Mouse (Mus musculus) heart, postnatal 4 days (tissue): Measurements from ENCODE around the gene Ybey. TPM values are rescaled to one million over a fixed set of nuclear protein-coding genes. Genes with fewer than 3 reads are reported as not detected.

ENCODE experiments used
- DNase-seq: peaks from one replicate; pipeline ENCODE4 v3.0.0; 2021
- total RNA-seq, 2 experiments: library from RNA; stranded (reverse); gene quantifications; 2 replicates each; pipeline ENCODE4 v1.2.3; 2021

Gene Ybey
- total RNA-seq: 1 to 10 TPM; 3.2 TPM

DNA sequence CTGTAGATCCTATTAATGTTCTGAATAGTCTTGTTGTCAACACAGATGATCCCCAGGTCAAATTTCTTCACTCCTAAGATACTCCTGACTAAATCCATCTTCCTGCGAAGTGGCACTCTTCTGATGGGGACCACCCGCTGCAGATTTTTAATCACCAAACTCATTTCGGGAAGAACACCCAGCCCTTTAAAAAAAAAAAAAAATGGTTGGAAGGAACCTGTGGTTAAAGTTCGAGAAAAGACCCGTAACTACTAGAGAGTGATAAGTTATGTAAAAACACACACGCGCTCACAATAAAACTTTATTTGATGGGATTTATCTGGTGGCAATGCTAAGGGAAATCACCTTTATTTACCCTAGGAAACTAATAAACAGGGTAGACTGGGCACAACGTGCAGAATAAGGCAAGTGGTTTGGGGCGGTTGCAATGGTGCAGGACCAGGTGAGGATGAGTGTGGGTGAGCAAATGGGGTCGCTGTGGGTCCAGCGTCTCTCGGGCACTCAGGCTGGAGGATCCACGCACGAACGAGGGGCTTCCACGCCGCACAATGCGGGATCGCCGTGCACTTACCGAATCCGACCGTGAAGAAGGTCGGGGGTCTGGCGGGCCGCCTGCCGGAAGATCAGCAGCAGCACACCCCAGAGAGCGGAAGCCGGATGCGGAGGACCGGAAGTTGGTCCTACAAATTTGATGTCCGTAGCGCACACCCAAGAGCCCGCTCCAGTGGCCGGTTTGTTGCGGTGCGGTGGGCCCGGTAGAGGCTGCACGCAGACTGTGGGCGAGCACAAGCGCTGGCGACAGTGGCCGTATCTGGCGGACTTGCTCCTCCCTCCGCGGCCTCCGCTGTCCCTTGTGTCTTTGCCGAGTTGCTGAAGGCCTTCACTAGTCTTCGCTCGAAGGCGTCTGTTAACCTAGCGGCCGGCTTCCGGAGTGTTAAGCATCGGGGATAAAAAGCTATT, at the start of gene Ybey, which contains the start of gene Mcm3ap:
Gene Ybey, minus strand, starts transcription at position 912 of the 960 bp plus-strand sequence.
Gene Mcm3ap, plus strand, starts transcription at position 725 of the 960 bp plus-strand sequence.
- DNase-seq: peak; percentile 91

DNA sequence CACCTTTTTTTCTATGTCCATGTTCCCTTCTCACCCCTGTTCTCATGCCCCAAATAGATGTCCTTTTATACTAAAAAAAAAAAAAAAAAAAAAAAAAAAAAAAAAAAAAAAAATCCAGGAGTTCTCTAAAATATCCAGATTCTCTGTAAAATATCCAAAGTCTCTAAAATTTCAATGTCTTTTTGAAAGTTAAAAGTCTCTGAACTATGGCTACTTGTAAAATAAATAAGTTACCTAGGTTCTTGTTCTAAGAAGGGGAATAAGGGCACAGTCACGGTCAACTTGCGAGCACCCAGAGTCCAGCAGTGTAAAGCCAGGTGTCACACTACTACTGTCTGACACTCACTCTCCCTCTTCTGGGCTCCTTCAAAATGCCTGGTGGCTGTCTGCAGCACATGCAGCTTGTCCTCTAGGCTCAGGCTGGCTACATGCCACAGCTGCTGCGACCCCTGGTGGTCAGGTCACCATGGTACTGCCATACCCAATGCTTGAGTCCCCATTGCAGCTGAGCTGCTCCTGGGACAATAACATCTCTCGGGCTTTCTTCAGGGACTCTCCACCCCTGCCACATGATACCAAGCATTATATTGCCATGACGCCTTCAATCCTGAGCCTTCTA, 44.2 kb upstream of the Ybey start:
- DNase-seq: peak; percentile 95

DNA sequence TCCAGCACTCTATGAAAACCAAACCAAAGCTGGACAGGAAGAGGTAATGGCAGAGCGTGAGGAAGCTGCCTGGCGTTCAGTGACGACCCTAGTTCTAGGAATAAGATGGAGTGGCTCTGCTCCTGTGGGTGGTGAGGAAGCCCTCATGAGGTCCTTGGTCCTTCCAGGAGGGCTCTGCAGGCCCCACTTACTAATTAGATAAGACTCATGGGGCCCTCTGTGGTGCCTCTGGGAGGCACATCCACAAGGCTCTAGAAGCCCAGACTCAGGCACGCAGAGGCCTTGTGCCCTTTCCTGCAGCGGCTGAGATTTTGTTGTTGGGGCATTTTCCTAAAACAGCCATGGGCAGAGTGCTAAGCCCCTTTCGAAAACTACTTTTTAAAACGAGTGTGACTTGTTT, 37.0 kb upstream of the Ybey start:
- DNase-seq: no peak

DNA sequence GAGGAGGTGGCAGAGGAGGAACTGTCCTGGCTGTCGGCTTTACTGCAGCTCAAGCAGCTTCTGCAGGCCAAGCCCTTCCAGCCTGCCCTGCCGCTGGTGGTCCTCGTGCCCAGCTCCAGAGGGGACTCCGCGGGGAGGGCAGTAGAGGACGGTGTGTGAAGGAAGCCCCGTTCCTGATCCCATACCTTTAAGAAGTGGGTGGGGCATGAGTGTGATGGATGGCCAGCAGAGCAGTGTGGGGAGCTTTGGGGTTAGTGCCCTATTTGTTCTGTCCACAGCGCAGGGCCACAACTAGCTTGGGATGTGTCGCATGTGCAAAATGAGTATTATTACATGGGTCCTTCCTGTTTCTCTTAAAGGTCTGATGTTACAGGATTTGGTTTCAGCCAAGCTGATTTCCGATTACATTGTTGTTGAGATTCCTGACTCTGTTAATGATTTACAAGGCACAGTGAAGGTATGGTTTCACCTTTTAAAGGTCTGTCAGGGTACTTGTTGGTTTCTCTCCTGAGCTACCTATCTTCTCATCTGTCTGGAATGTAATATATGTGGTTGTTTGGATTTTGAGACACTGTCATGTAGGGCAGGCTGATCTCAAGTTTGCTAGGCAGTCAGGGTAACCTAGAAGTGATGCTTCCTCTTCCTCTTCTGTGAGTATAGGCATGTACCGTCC, 35.5 kb upstream of the Ybey start:
- DNase-seq: no peak

DNA sequence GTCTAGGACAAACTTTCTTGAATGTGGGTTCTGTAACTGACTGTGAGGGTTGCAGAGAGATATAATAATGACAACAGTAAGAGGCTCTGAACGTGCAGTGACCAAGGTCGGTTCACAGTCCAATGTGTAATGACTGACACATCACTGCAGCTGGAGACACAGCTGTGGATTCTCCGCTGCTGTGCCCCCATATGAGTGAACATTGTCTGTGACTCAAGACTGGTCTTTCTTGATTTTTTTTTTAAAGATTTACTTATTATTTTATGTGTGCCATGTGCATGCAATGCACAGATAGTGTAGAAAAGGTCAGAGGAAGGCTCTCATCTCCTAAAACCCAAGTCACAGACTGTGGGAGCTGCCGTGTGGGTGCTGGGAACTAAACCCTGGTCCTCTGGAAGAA, 28.6 kb upstream of the Ybey start:
- no peak for DNase-seq

DNA sequence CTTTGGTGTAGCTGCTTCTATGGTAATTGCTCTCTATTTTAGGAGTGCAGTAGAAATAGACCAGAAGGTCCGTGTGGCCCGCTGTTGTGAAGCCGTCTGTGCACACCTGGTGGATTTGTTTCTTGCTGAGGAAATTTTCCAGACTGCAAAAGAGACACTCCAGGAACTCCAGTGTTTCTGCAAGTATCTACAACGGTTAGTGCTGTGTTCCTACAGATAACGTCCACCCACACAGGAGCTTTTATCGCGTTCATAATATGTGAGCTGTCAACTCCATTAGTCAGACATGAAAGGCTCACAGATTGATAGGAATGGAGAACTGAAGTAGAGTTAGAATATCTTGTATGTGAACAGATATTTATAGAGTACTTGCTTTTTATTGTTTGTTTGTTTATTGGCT, 27.5 kb upstream of the Ybey start:
- DNase-seq: peak; percentile 20

DNA sequence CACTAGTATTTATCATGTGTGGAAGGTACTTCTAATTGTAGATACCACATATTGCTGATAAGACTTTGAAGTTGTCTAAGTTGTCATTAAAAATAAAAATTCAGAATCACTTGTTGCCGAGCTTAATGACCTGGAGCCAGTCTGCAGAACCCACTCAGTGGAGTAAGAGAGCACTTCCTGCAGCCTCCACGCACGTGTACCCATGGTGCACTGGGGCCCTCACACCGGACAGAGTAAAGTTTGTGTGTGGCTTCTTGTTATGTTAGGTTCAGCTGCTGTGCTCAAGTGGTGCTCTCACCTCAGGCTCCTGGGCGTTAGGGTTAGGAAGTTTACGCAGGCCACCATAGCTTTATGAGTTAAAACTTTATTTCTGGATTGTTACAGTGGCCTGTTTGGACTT, 26.6 kb upstream of the Ybey start:
- DNase-seq: no peak

DNA sequence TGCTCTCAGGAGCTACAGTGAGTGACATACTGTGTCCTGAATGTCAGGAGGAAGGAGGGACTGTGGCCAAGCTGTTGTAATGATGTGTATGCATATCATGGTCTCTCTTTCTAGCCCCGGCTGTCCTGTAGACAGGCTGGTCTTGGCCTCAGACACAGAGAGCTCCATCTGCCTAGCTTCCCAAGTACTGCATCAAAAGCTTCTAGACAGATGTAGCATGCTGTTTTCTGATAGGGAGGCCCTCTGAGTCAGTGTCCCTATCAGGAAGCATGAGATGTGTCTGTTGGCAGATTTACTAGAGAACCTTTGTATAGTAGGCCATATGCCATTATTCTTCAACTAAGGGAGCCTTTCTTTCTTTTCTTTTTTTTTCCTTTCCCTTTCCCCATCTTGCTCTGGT, 24.6 kb upstream of the Ybey start:
- DNase-seq: no peak

DNA sequence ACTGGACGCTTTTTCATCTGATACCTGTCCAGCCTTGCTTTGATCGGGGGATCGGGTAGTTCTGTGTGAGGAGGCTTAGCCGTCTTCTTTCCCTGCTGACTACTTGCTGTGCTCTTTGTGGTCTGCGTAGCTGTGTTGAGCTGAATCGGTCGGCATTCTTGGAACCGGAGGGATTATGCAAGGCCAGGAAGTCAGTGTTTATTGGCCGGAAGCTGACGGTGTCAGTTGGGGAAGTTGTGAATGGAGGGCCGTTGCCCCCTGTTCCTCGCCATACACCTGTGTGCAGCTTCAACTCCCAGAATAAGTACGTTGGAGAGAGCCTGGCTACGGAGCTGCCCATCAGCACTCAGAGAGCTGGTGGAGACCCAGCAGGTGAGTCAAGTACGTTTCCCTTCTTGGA, 20.3 kb upstream of the Ybey start:
- no peak for DNase-seq

DNA sequence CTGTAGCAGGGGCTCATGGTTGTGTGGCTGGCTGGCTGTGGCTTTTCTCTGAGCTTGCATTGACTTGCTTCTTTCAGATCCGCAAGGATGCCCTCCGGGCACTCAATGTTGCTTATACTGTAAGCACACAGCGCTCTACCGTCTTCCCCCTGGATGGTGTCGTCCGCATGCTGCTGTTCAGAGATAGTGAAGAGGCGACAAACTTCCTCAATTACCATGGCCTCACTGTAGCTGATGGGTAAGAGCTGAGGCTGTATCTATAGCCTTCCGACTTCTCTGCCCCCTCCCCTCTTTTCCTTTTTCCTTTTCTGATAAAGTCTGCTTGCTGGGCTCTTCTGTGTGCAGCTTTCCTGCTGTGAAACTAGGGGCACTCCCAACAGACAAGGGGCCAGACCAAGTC, 19.4 kb upstream of the Ybey start:
- DNase-seq: no peak

DNA sequence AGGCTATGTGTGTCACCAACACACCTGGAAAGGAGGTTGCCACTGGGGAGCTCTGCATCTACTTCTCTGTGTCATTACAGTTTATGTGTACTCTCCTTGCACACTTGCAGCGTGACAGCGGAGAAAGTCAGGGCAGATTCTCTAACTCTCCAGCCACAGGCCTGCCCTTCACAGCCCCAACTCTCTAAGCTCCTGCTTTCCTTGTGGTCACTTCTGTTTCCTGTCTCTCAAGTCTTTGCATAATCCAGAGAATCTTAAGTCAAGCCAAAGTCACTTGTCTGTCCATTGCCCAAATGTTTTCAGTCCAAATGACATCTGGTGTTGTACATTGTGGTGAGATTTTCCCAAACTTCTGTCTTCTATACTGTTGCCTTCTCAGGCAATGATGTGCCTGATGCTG, 17.4 kb upstream of the Ybey start:
- DNase-seq: no peak

DNA sequence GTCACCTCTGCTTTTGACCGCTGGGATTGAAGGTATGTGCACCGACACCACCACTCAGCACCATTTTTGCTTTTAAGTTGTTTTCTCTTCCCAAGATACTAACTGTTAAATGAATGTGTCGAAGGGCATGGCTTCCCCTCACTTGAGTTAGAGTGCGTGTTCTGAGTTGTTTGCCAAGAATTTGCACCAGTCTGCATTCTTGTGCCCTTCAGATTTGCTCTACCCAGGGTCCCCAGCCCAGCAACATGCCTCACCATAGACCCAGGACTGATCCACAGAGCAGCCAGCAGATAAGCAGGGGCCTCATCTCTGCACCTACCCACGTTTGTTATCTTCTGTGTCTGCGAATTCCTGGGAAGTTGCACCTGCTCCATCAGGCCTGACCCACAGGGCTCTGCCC, 12.6 kb upstream of the Ybey start:
- DNase-seq: no peak

DNA sequence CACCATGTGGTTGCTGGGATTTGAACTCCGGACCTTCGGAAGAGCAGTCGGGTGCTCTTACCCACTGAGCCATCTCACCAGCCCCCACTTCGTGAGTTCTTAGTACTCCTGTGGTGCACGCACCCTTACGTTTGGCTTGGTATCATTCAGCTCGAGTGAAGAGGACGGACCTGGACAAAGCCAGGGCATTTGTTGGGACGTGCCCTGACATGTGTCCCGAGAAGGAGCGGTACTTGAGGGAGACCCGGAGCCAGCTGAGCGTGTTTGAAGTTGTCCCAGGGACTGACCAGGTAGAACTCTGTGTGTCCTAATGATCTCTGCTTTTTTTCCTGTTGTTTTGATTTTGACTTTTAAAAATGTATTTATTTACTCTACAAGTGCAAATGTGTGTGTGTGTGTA, 11.9 kb upstream of the Ybey start:
- no peak for DNase-seq

DNA sequence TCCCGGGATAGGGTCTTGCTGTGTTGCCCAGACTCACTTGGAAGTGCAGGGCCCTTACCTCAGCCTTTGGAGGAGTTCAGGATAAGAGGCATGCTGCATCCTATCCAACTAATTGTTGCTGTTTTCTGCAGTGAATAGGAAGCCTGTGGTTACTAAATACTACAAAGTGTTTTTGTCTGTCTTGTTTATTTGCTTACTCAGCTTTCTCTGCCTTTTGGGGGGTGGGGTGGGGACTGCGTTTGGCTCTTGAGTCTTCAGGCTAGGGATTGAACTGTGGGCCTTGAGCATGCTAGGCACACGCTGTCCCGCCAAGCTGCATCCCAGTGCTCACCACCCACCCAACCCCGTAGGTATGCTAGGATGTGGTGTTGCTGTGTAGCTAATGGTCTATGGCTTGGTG, 4.8 kb upstream of the Ybey start:
- DNase-seq: no peak

DNA sequence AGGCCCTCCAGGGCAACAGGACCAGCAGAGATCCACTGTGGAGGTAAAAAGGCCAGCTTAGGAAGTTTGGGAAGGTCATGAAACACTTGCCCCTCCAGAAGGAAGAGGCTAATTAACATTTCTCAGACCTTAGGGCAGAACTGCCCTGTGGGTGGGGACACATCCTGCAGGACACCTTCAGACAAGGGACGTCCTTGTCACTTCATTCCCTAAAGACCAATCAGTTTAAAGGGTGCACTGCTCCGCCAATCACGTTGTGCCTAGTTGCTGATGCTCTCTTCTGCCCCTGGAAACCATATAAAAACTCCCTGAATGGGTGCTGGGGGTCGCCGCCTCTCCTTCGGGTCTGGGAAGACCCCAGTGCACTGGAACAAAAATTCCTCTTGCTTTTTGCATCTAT, 6.2 kb downstream of the Ybey start:
- no peak for DNase-seq

DNA sequence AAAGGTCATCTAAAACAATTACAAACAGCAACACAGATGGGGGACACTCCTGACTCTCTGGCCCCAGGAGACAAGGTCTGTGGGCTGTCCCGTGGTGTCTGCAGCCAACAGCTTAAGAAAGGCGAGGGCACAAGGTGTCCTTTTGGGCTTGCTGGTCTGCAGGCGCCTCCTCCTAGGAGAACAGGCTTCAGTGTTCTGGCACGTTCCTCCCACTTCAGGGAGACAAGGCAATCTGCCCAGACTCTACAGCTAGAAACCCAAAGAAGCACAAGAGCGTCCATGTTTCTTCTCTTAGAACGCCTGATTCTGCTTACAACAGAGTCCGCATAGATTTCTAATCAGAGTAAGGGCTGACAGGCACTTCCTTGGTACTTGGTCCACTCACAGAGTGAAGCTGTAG, 6.6 kb downstream of the Ybey start:
- DNase-seq: no peak

DNA sequence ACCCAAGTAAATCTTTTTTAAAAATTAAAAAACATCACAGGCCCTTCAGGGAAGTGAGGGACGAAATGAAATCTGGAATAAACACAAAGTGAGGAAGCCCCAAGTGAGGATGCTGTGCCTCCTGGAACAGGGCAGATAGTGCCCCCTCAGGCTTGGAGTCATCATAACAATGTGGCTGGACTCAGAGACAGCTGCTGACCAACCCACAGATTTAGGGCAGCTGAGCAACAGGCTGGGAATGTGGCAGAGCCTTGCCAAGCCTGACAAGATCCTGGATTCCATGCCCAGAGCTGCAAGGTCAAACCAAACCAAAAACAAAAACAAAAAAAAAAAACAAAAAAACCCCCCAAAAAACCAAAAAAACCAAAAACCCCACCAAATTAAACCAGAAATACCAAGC, 7.7 kb downstream of the Ybey start:
- DNase-seq: no peak

DNA sequence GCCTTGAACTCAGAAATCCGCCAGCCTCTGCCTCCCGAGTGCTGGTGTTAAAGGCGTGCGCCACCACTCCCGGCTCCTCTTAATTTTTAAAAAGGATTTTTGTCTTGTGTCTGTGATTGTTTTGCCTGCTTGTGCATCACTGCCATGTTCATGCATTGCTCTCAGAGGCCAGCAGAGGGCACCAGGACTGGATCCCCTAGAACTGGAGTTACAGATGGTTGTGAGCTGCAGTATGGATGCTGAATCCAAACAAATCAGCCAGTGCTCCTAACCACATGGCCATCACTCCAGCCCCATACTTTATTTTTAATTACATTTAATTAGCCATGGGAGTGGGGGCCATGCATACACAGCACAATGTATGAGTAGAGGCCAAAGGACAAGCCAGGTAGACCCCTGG, 13.6 kb downstream of the Ybey start:
- DNase-seq: peak; percentile 72

DNA sequence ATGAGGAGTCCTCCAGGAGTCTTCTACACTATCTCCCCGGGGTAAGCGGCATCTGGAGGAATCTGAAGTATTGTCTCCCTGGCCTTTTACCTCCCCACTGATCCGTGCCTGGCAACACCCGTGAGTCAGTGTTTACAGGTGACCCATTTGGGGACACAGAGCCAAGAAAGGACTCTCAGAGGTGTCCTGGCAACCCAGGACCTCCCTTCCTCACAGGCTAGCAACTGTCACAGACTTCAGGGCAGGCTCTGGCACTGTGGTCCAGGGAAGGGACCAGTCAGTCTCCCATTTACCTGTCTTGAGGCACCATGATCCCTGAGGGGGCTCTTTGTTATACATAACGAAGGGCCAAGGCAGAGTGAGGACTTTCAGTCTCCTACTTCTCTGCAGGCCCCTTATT, 20.1 kb downstream of the Ybey start, which contains the start of gene 2610028H24Rik:
Gene 2610028H24Rik, plus strand, starts transcription at position 231 of the 400 bp plus-strand sequence.
- DNase-seq: no peak

DNA sequence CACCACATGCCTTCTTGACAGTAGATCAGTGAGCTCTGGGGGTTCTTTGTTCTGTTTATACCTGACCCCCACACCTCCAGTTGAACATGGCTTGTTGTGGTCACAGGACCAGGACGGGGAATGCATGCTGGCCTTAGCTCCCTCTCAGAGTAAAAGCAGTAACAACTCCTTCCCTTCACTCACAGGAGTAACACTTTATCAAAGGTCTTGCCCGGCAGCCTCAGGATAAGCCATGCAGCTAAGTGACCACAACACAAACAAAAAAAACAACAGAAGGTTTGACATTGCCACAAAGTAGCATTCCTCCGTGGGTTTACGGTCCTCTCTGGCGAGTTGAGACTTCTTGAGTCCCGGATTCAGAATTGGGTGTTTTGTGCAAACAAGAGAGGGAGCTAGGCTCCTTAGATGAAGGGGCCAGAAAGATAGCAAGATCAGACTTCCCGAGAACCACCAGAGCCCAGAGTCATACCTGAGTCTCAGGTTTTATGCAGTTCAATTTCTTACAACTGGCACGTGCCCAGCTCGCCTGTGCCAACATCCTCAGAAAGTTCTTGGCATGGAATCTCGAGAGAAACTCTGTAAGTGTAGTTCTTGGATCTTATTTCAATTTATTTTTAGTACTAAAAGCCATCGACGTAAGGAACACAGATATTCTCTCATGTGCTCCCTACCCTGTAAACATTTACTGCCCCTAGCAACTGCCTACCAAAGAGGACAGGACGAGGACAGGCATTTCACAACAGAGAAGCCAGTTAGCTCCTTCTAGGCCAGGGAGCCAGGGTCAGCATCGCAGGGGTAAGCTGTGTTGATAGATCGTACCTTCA, 21.3 kb downstream of the Ybey start:
- DNase-seq: peak; percentile 68

DNA sequence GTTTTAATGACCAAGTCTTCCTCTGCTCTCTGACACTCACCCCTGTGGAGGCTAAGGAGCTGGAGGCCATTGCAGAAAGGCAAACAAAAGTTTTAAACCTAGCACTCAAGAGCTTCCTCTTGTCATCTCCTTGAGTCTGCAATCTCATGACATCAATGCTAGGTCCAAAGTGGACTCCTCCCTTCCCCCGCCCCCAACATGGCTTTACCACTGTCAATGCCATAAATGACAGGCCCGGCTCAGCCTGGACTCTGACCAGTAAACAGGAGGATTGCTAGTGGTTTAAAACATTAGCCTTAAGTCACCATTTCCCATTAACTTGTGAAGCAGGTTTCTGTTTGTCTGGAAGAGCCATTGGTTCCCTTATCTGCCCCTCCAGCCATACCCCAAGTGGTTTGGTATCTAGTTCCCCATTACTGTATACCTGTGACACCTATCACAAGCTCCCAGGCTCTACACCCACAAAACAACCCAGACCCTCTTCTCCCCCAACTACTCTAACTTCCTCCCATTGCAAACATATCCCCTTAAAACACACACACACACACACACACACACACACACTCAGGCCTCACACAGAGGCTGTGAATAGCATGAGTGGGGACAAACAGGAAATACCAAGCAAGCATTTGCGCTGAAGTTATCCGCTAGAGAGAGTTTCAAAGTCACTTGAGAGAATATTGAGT, 22.8 kb downstream of the Ybey start:
- DNase-seq: peak; percentile 39
